Mouse (Mus musculus) kidney, postnatal 0 days (tissue): ENCODE measurements around the gene Dclk1. TPM values are rescaled to one million over a fixed set of nuclear protein-coding genes. Genes with fewer than 3 reads are reported as not detected.
A peak's percentile ranks its signal among the peaks of the same experiment; 100 is the strongest.

Source experiments
- ATAC-seq: fragments of 200-750 bp; cut with Nextera tagmentation; replicated peaks from 2 replicates; pipeline ENCODE4 v1.8.0; 2017; ENCODE audit warnings: low read depth, moderate number of reproducible peaks, moderate TSS enrichment, moderate library complexity; ENCODE audit not compliant: low FRiP score
- DNase-seq: peaks from one replicate; pipeline ENCODE4 v3.0.0-alpha.2; 2016; ENCODE audit warnings: low spot score
- H3K27ac ChIP-seq: fragments of 300-500 bp; sonication (generic); 2 replicates; pipeline ENCODE4 v1.5.1; 2014; ENCODE audit warnings: mild to moderate bottlenecking
- H3K27me3 ChIP-seq: fragments of 300-500 bp; sonication (generic); 2 replicates; pipeline ENCODE4 v1.6.1; 2014; ENCODE audit warnings: low read length, mixed read lengths; ENCODE audit not compliant: insufficient read depth
- H3K36me3 ChIP-seq: fragments of 300-500 bp; sonication (generic); 2 replicates; pipeline ENCODE4 v1.6.1; 2014; ENCODE audit warnings: low read length, mixed read lengths; ENCODE audit not compliant: insufficient read depth
- H3K4me1 ChIP-seq: fragments of 300-500 bp; sonication (generic); replicated peaks from 2 replicates; pipeline ENCODE4 v1.6.1; 2014; ENCODE audit warnings: antibody characterized with exemption, low read length, mixed read lengths; ENCODE audit not compliant: insufficient read depth
- H3K4me2 ChIP-seq: fragments of 300-500 bp; sonication (generic); 2 replicates; pipeline ENCODE4 v1.6.1; 2014; ENCODE audit warnings: mild to moderate bottlenecking, low read length, moderate library complexity, mixed read lengths
- H3K4me3 ChIP-seq: fragments of 300-500 bp; sonication (generic); replicated peaks from 2 replicates; pipeline ENCODE4 v1.5.1; 2014; ENCODE audit warnings: low read depth, low read length
- H3K9ac ChIP-seq: fragments of 300-500 bp; sonication (generic); 2 replicates; pipeline ENCODE4 v1.6.1; 2014; ENCODE audit warnings: low read depth, low read length
- H3K9me3 ChIP-seq: fragments of 300-500 bp; sonication (generic); replicated peaks from 2 replicates; pipeline ENCODE4 v1.6.1; 2016; ENCODE audit warnings: low read length, inconsistent platforms, mixed read lengths
- CTCF ChIP-seq: IDR thresholded peaks from 2 replicates; pipeline ENCODE4 v1.5.1; 2016; ENCODE audit warnings: antibody characterized with exemption, low read depth, mild to moderate bottlenecking, moderate library complexity
- WGBS: fragments of 180-500 bp; shearing (Covaris S2); extraction: QIAGEN DNeasy Blood & Tissue Kit; methylation state at CpG from one replicate; pipeline ENCODE4 v1.1.7; 2014; 5-methylcytosine and 5-hydroxymethylcytosine counted together
- polyA plus RNA-seq: library from polyadenylated mRNA; unstranded; fragments of >200 nt; fragmentation: Nextera tagmentation; extraction: Ambion mirVana; gene quantifications from 2 replicates; pipeline ENCODE4 v1.2.1, GENCODE M21; 2015

The Dclk1 gene
- polyA plus RNA-seq, 1 experiment from 2014 or later, result 18.3 TPM

- Histone ChIP-seq H3K36me3 (no peaks in the 10 kb centered on the region), H3K9me3 (no peaks in the 10 kb centered on the region), H3K27ac (no peak overlapping the region), H3K9ac (no peak overlapping the region), H3K4me2 (no peak overlapping the region), H3K27me3 (no peaks in the 10 kb centered on the region), H3K4me1 (0 out of 2 replicates have a peak, but pooled peaks cover 2% of the 10 kb centered on the region), H3K4me3 (no peak overlapping the region)
- peak; percentile 27; the same call in 1 of the 2 replicates for TF ChIP-seq CTCF
- DNase-seq (peak; percentile 17), ATAC-seq (no peak)
- WGBS, result 35% methylated on average over 11 of the region's 11 CpGs
Observed at GRCm38 (mm10) chr3:55423640-55424397, 181.7 kb downstream of the Dclk1 start.

- Histone ChIP-seq H3K9me3 (no peaks in the 10 kb centered on the region), H3K4me1 (no peaks in the 10 kb centered on the region), H3K27ac (no peak overlapping the region), H3K36me3 (no peaks in the 10 kb centered on the region), H3K27me3 (no peaks in the 10 kb centered on the region), H3K4me3 (no peak overlapping the region), H3K4me2 (no peak overlapping the region), H3K9ac (no peak overlapping the region)
- no peak for TF ChIP-seq CTCF
- WGBS, result 78% methylated on average over 2 of the region's 2 CpGs
- ATAC-seq (no peak), DNase-seq (no peak)
Observed at GRCm38 (mm10) chr3:55430022-55430549, 187.9 kb downstream of the Dclk1 start.

- Histone ChIP-seq H3K4me3 (no peak overlapping the region), H3K27me3 (no peaks in the 10 kb centered on the region), H3K9ac (no peak overlapping the region), H3K9me3 (no peaks in the 10 kb centered on the region), H3K36me3 (no peaks in the 10 kb centered on the region), H3K4me2 (no peak overlapping the region), H3K4me1 (no peaks in the 10 kb centered on the region), H3K27ac (no peak overlapping the region)
- ATAC-seq, result no peak
- WGBS, result 92% methylated on average over 3 of the region's 3 CpGs
- TF ChIP-seq CTCF, result no peak
- no peak for DNase-seq
Observed at GRCm38 (mm10) chr3:55431223-55431622, 189.1 kb downstream of the Dclk1 start.

- Histone ChIP-seq H3K9me3 (no peaks in the 10 kb centered on the region), H3K27me3 (no peaks in the 10 kb centered on the region), H3K4me3 (no peak overlapping the region), H3K4me1 (no peaks in the 10 kb centered on the region), H3K27ac (no peak overlapping the region), H3K36me3 (no peaks in the 10 kb centered on the region), H3K9ac (no peak overlapping the region), H3K4me2 (no peak overlapping the region)
- 50% methylated on average over 1 of the region's 1 CpGs for WGBS
- ATAC-seq, result no peak
- DNase-seq, result no peak
- TF ChIP-seq CTCF, result no peak
Observed at GRCm38 (mm10) chr3:55434276-55434675, 192.1 kb downstream of the Dclk1 start.

GRCm38 (mm10) chr3:55438824-55439446, 196.8 kb downstream of the Dclk1 start:
- Histone ChIP-seq H3K36me3 (no peaks in the 10 kb centered on the region), H3K27me3 (no peaks in the 10 kb centered on the region), H3K4me1 (no peaks in the 10 kb centered on the region), H3K4me2 (no peak overlapping the region), H3K27ac (no peak overlapping the region), H3K9ac (no peak overlapping the region), H3K4me3 (no peak overlapping the region), H3K9me3 (no peaks in the 10 kb centered on the region)
- DNase-seq, result no peak
- ATAC-seq, result no peak
- TF ChIP-seq CTCF, result no peak
- WGBS, result 86% methylated on average over 7 of the region's 7 CpGs

GRCm38 (mm10) chr3:55440342-55440741, 198.2 kb downstream of the Dclk1 start:
- ATAC-seq (no peak), DNase-seq (no peak)
- Histone ChIP-seq H3K36me3 (no peaks in the 10 kb centered on the region), H3K4me1 (no peaks in the 10 kb centered on the region), H3K4me3 (no peak overlapping the region), H3K9me3 (no peaks in the 10 kb centered on the region), H3K27me3 (no peaks in the 10 kb centered on the region), H3K27ac (no peak overlapping the region), H3K4me2 (no peak overlapping the region), H3K9ac (no peak overlapping the region)
- TF ChIP-seq CTCF, result no peak
- WGBS, result 33% methylated on average over 8 of the region's 8 CpGs
